Mouse (Mus musculus): ENCODE data around the gene Dbndd2. TPM values are rescaled to one million over a fixed set of nuclear protein-coding genes. Genes with fewer than 3 reads are reported as not detected.

The Dbndd2 gene
- total RNA-seq, 2 experiments from 2014 or later, result 2.4 to 2.9 TPM

DNA sequence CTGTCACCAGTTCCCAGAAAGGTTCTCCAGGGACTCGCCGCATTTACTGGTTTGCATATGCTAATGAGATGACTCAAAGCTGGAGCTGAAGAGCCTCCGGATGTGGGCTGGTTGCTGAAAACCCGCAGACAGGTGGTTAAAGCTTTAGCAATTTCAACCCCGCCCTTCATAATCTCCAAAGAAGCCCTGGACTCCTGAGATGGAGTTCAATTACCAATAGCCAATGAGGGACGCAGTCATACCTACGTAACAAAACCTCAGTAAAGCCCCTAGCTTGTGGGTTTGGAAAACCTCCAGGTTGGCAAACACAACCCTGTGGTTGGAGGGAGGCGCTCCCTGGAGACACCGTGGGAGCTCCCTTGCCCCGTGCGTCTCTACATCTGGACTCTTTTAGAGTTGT is 35.9 kb downstream of the Dbndd2 start:
- ATAC-seq (replicated peaks; ENCODE audit: low FRiP score, low TSS enrichment, poor library complexity, severe bottlenecking), result peak; percentile 72

DNA sequence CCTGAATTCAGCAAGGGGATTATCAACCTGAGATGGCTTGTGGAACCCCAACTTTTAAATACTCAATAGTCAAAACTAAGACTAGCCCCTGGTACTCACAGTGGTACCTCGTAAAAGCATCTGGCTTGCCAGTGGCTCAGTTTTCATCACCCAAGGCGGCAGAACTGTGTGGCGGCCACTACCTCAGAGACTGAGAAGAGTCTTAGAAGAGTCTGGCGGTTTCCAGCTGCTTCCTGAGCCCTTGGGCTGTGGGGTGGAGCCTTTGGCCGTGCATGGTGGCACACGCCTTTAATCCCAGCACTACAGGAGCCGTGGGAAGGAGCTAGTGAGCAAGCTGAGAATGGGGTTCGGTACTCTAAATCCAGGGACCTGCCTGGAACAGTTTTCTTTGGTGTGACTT is 36.4 kb downstream of the Dbndd2 start:
- no peak for ATAC-seq (replicated peaks; ENCODE audit: low FRiP score, low TSS enrichment, poor library complexity, severe bottlenecking)

DNA sequence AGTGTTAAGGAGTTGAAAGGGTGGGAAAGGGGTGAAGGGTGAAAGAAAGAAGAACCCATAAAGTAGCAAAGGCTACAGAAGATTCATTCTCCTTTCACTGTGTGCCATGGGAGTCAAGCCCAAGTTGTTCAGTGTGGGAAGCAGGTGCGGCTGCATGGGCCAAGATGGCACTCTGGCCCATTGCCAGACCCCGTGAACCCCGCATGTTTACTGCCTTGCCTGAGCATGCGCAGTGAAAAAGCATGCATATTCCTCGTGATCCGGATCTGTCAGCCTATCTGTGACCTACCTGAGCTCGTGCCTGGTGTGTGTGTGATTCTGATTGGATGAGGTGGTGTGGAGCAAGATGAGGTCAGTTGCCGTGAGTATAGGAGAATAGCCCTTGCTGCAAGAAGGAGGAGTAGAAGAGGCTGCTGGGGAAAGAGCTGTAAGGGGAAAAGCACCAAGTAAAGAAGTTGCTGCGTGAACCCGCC is 37.4 kb downstream of the Dbndd2 start:
- no peak for ATAC-seq (replicated peaks; ENCODE audit: low FRiP score, low TSS enrichment, poor library complexity, severe bottlenecking)

DNA sequence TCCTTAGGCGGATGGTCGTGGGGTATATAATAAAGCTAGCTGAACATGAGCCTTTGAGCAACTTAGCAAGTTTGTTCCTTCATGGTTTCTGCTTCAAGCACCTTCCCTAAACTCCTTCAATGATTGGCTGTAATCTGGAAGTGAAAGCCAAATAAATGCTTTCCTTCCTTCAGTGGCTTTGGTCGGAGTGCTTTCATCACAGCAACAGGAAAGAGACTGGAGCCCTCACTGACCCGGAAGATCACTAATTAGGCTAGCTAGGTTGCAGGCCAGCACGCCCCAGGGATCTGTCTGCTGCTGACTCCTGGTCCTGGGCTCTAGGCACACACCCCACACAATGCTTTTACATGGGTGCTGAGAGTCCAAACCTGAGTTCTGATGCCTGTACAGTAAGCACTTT is 42.7 kb downstream of the Dbndd2 start:
- ATAC-seq (replicated peaks; ENCODE audit: low FRiP score, low TSS enrichment, poor library complexity, severe bottlenecking), result no peak

DNA sequence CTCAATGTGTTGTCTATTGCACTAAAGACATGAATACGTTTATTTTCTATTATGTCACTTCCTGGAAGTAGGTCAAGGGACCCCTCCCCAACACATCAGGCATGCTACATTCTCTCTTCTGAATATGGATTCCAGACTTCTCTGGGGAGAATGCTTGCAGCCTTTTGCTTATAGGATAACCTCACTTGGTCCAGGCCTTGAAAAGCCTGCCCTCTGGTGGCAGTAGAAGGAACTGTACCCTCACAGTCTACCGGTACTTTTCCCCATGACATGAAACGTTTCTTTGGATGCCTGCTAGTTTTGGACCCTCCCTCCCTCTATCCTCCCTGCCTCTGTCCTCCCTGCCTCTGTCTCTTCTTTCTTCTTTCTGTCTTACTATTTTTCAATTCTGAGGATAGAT is 45.3 kb downstream of the Dbndd2 start:
- ATAC-seq (replicated peaks; ENCODE audit: low FRiP score, low TSS enrichment, poor library complexity, severe bottlenecking), result peak; percentile 74

DNA sequence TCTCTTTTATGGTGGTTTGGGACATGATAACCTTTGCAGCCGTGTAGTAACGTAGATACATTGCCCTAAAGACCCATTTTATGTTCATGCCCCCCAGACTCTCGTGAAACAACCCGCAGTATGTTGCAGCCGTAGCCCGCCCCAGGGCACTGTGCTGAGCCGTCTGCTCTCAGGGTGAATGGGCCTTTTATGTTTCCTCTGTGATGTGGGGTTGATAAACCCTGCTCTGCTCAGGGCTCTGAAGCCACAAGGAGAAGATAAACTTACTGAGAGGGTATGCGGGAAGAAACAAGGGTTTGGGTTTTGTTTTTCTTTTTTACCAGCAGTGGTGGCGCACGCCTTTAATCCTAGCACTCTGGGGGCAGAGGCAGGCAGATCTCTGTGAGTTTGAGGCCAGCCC is 48.4 kb downstream of the Dbndd2 start:
- no peak for ATAC-seq (replicated peaks; ENCODE audit: low FRiP score, low TSS enrichment, poor library complexity, severe bottlenecking)

DNA sequence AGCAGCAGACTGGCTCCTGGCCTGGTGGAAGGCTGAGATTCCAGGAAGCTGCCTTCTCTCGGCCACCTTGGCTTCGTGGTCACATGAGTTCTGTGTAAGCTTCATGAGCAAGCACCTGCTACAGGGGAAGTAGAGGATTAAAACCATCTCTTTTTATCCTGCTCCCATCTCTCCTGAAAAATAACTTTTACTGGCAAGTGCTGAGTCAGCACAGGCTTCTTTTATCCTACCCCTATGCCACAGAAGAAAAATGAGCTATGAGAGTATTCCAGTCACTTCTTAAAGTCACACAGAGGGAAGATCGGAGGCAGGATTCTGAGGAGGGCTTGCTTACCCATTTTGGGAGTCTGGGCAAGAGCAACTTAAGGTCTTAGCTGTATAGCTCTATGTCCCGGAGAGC is 51.1 kb downstream of the Dbndd2 start:
- no peak for ATAC-seq (replicated peaks; ENCODE audit: low FRiP score, low TSS enrichment, poor library complexity, severe bottlenecking)

DNA sequence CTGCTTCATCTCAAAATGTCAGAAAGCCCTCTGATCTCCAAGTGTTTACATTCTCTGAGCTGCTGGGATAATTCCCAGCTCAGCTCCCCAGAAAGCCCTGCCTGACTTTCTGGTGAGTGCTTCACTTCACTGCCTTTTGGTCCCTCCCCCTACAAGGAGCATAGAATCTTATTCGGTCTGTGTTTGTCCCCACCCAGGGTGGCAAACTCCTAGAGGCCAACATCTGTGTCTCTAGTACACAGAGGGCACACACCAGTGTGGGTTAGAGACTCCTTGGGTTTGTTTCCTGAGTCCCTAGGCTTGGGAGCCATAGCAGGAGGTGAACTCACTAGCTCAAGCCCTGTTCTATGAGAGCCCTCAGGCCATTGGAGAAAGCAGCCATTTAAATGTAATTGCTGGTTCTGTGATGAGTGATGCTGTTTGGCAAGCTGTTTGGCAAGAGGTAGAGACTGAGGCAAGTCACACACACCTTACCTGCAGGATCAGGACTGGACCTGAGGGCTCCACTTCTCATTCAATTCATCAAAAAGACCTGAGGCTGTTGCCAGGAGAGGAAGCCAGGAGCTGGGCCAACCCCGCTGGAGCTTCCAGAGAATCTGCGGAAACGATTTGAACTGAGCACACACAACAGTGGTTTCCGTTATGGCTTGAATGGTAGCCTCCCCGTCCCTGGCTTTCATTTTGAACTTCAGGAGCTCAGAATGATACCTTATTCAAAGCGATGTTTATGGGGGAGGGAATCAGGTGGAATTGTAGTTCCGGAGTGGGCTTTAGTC is 54.9 kb downstream of the Dbndd2 start:
- ATAC-seq (replicated peaks; ENCODE audit: low FRiP score, low TSS enrichment, poor library complexity, severe bottlenecking), result no peak

DNA sequence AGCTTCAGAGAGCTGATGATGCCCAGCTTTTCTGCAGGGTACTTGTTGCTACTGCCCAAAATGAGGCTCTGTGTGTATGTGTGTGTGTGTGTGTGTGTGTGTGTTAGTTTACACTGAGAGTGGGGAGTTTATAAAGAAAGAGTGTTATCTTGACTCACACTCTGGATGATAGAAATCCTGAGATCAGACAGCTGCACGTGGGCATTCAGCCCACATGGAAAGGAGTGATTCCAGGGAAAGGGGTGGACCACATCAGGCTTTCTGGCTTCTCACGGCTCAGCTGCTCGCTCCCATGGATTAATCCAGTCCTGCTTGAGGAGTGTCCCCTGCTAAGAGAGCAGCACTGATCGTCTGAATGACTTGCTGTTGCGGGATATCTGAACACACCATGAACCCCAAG is 56.2 kb downstream of the Dbndd2 start:
- ATAC-seq (replicated peaks; ENCODE audit: low FRiP score, low TSS enrichment, poor library complexity, severe bottlenecking), result no peak

DNA sequence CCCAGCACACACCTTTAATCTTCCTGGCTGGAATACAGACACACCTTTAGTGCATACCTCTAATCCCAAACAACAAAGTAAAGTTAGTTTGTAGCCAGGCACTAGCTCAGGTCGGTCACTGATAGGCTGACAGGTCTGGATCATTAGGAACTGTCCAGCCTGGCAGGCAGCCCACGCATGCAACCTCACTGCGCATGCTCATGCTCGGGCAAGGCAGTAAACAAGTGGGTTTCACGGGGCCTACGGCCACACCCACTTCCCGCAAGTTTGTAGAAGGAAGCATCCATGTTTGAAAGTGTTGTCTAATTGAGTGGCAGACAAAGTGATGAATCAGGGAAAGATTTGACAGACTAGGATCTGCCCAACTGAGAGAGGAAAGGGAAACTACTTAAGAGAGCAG is 56.7 kb downstream of the Dbndd2 start:
- no peak for ATAC-seq (replicated peaks; ENCODE audit: low FRiP score, low TSS enrichment, poor library complexity, severe bottlenecking)

Other genes starting within 250 kb of the Dbndd2 start
- gene Svs2, start 247.6 kb upstream of the Dbndd2 start, total RNA-seq (2014; fragmentation: Nextera tagmentation), result not detected in 2 replicates
- gene Svs2, start 247.6 kb upstream of the Dbndd2 start, total RNA-seq (2017), result not detected in 2 replicates
- gene Svs3b, start 229.5 kb upstream of the Dbndd2 start, total RNA-seq (2014; fragmentation: Nextera tagmentation), result not detected in 2 replicates
- not detected in 2 replicates for gene Svs3b, start 229.5 kb upstream of the Dbndd2 start, total RNA-seq (2017)
- not detected in 2 replicates for gene Svs4, start 207.6 kb upstream of the Dbndd2 start, total RNA-seq (2014; fragmentation: Nextera tagmentation)
- not detected in 2 replicates for gene Svs4, start 207.6 kb upstream of the Dbndd2 start, total RNA-seq (2017)
- not detected in 2 replicates for gene Svs3a, start 196.8 kb upstream of the Dbndd2 start, total RNA-seq (2014; fragmentation: Nextera tagmentation)
- gene Svs3a, start 196.8 kb upstream of the Dbndd2 start, total RNA-seq (2017), result not detected in 2 replicates
- gene Svs6, start 169.4 kb upstream of the Dbndd2 start, total RNA-seq (2014; fragmentation: Nextera tagmentation), result not detected in 2 replicates
- not detected in 2 replicates for gene Svs6, start 169.4 kb upstream of the Dbndd2 start, total RNA-seq (2017)
- not detected in 2 replicates for gene Svs5, start 153.4 kb upstream of the Dbndd2 start, total RNA-seq (2014; fragmentation: Nextera tagmentation)
- not detected in 2 replicates for gene Svs5, start 153.4 kb upstream of the Dbndd2 start, total RNA-seq (2017)
- not detected in 2 replicates for gene Slpi, start 97.0 kb upstream of the Dbndd2 start, total RNA-seq (2014; fragmentation: Nextera tagmentation)
- gene Slpi, start 97.0 kb upstream of the Dbndd2 start, total RNA-seq (2017), result not detected in 2 replicates
- gene Rbpjl, start 83.0 kb upstream of the Dbndd2 start, total RNA-seq (2014; fragmentation: Nextera tagmentation), result not detected in 2 replicates
- not detected in 2 replicates for gene Rbpjl, start 83.0 kb upstream of the Dbndd2 start, total RNA-seq (2017)
- gene Matn4, start 80.9 kb upstream of the Dbndd2 start, total RNA-seq (2014; fragmentation: Nextera tagmentation), result not detected in 2 replicates
- gene Matn4, start 80.9 kb upstream of the Dbndd2 start, total RNA-seq (2017), result 0.09 TPM in 1 of 2 replicates, not detected in the other
- gene Sdc4, start 42.2 kb upstream of the Dbndd2 start, total RNA-seq (2014; fragmentation: Nextera tagmentation), result 1.0 and 5.3 TPM in 2 replicates
- gene Sdc4, start 42.2 kb upstream of the Dbndd2 start, total RNA-seq (2017), result 0.23 and 1.3 TPM in 2 replicates
- 25.7 and 26.7 TPM in 2 replicates for gene Sys1, start 29.1 kb upstream of the Dbndd2 start, total RNA-seq (2014; fragmentation: Nextera tagmentation)
- 10.9 and 16.0 TPM in 2 replicates for gene Sys1, start 29.1 kb upstream of the Dbndd2 start, total RNA-seq (2017)
- not detected in 2 replicates for gene Gm20458, start 25.1 kb upstream of the Dbndd2 start, total RNA-seq (2014; fragmentation: Nextera tagmentation)
- not detected in 2 replicates for gene Gm20458, start 25.1 kb upstream of the Dbndd2 start, total RNA-seq (2017)
- gene Trp53tg5, start 12.4 kb upstream of the Dbndd2 start, total RNA-seq (2014; fragmentation: Nextera tagmentation), result not detected in 2 replicates
- not detected in 2 replicates for gene Trp53tg5, start 12.4 kb upstream of the Dbndd2 start, total RNA-seq (2017)
- gene Pigt, start 11.4 kb downstream of the Dbndd2 start, total RNA-seq (2014; fragmentation: Nextera tagmentation), result 76.4 and 89.3 TPM in 2 replicates
- gene Pigt, start 11.4 kb downstream of the Dbndd2 start, total RNA-seq (2017), result 16.3 and 36.6 TPM in 2 replicates
- not detected in 2 replicates for gene Wfdc2, start 76.3 kb downstream of the Dbndd2 start, total RNA-seq (2014; fragmentation: Nextera tagmentation)
- gene Wfdc2, start 76.3 kb downstream of the Dbndd2 start, total RNA-seq (2017), result not detected in 2 replicates
- not detected in 2 replicates for gene Spint3, start 87.4 kb downstream of the Dbndd2 start, total RNA-seq (2014; fragmentation: Nextera tagmentation)
- not detected in 2 replicates for gene Spint3, start 87.4 kb downstream of the Dbndd2 start, total RNA-seq (2017)
- not detected in 2 replicates for gene Wfdc6a, start 99.3 kb downstream of the Dbndd2 start, total RNA-seq (2014; fragmentation: Nextera tagmentation)
- gene Wfdc6a, start 99.3 kb downstream of the Dbndd2 start, total RNA-seq (2017), result not detected in 2 replicates
- gene Eppin, start 107.5 kb downstream of the Dbndd2 start, total RNA-seq (2014; fragmentation: Nextera tagmentation), result not detected in 2 replicates
- not detected in 2 replicates for gene Eppin, start 107.5 kb downstream of the Dbndd2 start, total RNA-seq (2017)
- not detected in 2 replicates for gene Wfdc6b, start 127.4 kb downstream of the Dbndd2 start, total RNA-seq (2014; fragmentation: Nextera tagmentation)
- gene Wfdc6b, start 127.4 kb downstream of the Dbndd2 start, total RNA-seq (2017), result not detected in 2 replicates
- not detected in 2 replicates for gene Wfdc8, start 127.5 kb downstream of the Dbndd2 start, total RNA-seq (2014; fragmentation: Nextera tagmentation)
- gene Wfdc8, start 127.5 kb downstream of the Dbndd2 start, total RNA-seq (2017), result not detected in 2 replicates
- gene Wfdc16, start 152.7 kb downstream of the Dbndd2 start, total RNA-seq (2014; fragmentation: Nextera tagmentation), result not detected in 2 replicates
- not detected in 2 replicates for gene Wfdc16, start 152.7 kb downstream of the Dbndd2 start, total RNA-seq (2017)
- not detected in 2 replicates for gene Wfdc10, start 169.9 kb downstream of the Dbndd2 start, total RNA-seq (2014; fragmentation: Nextera tagmentation)
- gene Wfdc10, start 169.9 kb downstream of the Dbndd2 start, total RNA-seq (2017), result not detected in 2 replicates
- gene Wfdc9, start 170.5 kb downstream of the Dbndd2 start, total RNA-seq (2014; fragmentation: Nextera tagmentation), result not detected in 2 replicates
- not detected in 2 replicates for gene Wfdc9, start 170.5 kb downstream of the Dbndd2 start, total RNA-seq (2017)
- gene Wfdc11, start 188.0 kb downstream of the Dbndd2 start, total RNA-seq (2014; fragmentation: Nextera tagmentation), result not detected in 2 replicates
- not detected in 2 replicates for gene Wfdc11, start 188.0 kb downstream of the Dbndd2 start, total RNA-seq (2017)
- gene Wfdc13, start 199.0 kb downstream of the Dbndd2 start, total RNA-seq (2014; fragmentation: Nextera tagmentation), result not detected in 2 replicates
- gene Wfdc13, start 199.0 kb downstream of the Dbndd2 start, total RNA-seq (2017), result not detected in 2 replicates
- not detected in 2 replicates for gene Spint4, start 212.4 kb downstream of the Dbndd2 start, total RNA-seq (2014; fragmentation: Nextera tagmentation)
- gene Spint4, start 212.4 kb downstream of the Dbndd2 start, total RNA-seq (2017), result not detected in 2 replicates
- gene Spint5, start 229.2 kb downstream of the Dbndd2 start, total RNA-seq (2014; fragmentation: Nextera tagmentation), result not detected in 2 replicates
- gene Spint5, start 229.2 kb downstream of the Dbndd2 start, total RNA-seq (2017), result not detected in 2 replicates

All from megakaryocyte-erythroid progenitor cell, adult 5-6 weeks (primary cell).